Mouse (Mus musculus) macrophage (primary cell): Measurements from ENCODE around the gene Rsrp1. TPM values are rescaled to one million over a fixed set of nuclear protein-coding genes. Genes with fewer than 3 reads are reported as not detected.

ENCODE experiments used
- H3K27ac ChIP-seq: fragments of 350-480 bp; formaldehyde crosslinking; 2 replicates; pipeline ENCODE4 v1.9.0; 2021
- H3K36me3 ChIP-seq: fragments of 350-480 bp; formaldehyde crosslinking; 2 replicates; pipeline ENCODE4 v1.9.0; 2021; ENCODE audit errors: inconsistent target
- H3K4me3 ChIP-seq: fragments of 350-480 bp; formaldehyde crosslinking; 2 replicates; pipeline ENCODE4 v1.9.0; 2021; ENCODE audit errors: inconsistent target
- H3K79me2 ChIP-seq: fragments of 350-480 bp; formaldehyde crosslinking; 2 replicates; pipeline ENCODE4 v1.9.0; 2021; ENCODE audit errors: inconsistent target
- WGBS: methylation state at CpG from one replicate; pipeline ENCODE4 v1.1.7; 2026; ENCODE audit warnings: inconsistent platforms; ENCODE audit not compliant: missing documents; 5-methylcytosine and 5-hydroxymethylcytosine counted together
- polyA plus RNA-seq: library from polyadenylated mRNA; stranded (reverse); fragments of 250-400 nt; gene quantifications from 3 replicates; pipeline ENCODE4 v1.2.4, GENCODE M21; 2018; ENCODE audit warnings: inconsistent platforms

Rsrp1 gene
- polyA plus RNA-seq, 1 experiment from 2014 or later, result 250 TPM

DNA sequence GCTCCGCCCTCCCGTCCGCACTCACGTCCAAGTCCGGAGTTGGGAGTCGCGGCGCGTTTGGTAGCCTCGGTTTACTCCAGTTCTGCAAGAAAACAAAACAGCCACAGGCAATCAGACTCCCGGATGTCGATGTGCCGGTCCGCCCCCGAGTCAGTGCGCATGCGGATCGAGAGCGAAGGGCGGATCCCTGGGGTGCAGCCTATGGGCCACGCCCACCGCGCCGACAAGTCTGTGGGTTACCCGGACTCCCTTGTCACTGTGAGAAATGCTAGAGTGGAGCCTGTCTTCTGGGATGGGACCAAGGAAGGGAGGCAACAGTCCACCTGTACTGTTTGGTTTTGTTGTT, 8.6 kb upstream of the Rsrp1 start, which contains the start of gene Tmem50a:
Gene Tmem50a, minus strand, starts transcription at position 161 of the 346 bp plus-strand sequence.
- Histone ChIP-seq H3K36me3 (peaks cover 14% of the 10 kb centered on the region), H3K79me2 (peaks cover 59% of the 10 kb centered on the region), H3K27ac (peak within 1 kb of the TSS; percentile 87), H3K4me3 (peak within 1 kb of the TSS; percentile 79)
- WGBS, result under 1% methylated on average over 22 of the region's 25 CpGs

DNA sequence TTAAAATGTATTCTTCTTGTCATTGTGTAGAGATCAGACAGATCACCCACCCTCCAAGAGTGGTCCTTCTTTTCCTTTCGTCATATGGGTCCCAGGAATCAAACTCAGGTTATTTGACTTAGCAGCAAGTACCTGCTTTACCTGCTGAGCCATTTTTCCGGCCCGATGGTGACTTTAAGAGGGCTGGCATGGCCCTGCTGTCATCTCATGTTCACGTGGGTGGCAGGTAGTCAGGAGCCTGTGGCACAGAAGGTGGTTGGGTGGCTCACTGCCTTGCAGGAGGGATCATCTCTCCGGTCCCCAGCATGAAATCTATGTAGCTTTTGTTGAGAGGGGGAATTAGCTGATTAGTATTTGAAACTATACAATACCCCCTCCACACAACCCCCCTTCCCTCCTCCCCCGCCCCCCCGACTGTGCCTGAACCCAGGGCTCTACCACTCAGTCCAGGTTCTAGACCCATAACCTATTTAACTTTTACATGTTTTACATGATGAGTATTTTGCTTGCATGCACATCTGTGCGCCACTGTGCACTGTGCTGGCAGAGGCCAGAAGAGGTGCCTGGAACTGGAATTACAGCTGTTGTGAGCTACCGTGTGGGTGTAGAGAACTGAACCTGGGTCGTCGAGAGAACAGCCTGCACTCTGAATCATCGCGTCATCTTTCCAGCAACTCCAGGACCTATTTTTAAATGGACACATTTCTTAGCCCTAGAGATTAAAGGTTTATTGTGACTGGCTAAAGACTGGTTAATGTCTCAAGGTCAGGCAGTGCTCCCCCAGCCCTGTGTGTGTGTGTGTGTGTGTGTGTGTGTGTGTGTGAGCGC, 8.0 kb upstream of the Rsrp1 start:
- Histone ChIP-seq H3K27ac (peak overlapping the region; percentile 87), H3K4me3 (no peak overlapping the region; the same call in 1 of the 2 replicates), H3K79me2 (peaks cover 53% of the 10 kb centered on the region), H3K36me3 (peaks cover 11% of the 10 kb centered on the region)
- WGBS, result 64% methylated on average over 12 of the region's 14 CpGs

DNA sequence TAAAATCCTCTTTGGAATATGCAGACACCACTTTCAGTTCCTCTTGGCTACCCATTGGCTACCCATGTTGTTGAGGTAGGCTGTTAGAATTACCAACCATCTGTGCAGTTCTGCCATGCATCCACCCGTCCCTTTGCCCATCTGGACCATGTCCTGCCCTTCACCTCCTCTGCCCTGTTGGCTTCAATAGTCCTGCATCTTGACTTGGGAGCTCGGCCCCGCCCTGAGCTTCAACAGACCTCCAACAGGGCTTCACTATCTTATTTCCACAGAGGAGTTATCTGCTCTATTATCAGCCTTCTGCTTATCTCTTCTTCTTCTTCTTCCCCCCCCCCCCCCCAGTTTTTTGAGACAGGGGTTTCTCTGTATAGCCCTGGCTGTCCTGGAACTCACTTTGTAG, 6.2 kb upstream of the Rsrp1 start:
- peaks cover 47% of the 10 kb centered on the region for H3K79me2 ChIP-seq
- no peak overlapping the region for H3K4me3 ChIP-seq
- 13% methylated on average over 3 of the region's 3 CpGs for WGBS
- H3K36me3 ChIP-seq, result peaks cover 1% of the 10 kb centered on the region; the same call in 1 of the 2 replicates
- peak overlapping the region; percentile 96 for H3K27ac ChIP-seq

DNA sequence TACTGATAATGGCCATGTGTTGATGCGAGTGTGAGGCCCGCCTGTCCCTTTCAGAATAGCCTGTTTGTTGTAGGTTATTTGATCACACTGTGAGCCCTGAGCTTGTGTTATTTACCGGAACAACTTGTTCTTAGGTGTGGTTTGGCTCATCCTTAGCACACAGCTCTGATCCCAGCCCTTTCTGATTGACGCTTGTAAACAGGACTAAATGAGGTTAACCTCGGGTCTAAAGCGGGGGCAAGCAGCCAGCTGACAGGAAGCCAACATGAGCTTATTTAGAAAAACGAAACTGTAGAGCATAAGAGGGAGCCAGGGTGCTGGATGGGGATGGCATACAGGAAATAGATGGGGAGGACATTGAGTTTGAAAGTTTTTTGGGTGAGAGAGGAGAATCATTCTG, 5.0 kb upstream of the Rsrp1 start:
- WGBS, result 14% methylated on average over 7 of the region's 7 CpGs
- Histone ChIP-seq H3K27ac (peak overlapping the region; percentile 96), H3K79me2 (peaks cover 38% of the 10 kb centered on the region), H3K36me3 (no peaks in the 10 kb centered on the region), H3K4me3 (no peak overlapping the region)

DNA sequence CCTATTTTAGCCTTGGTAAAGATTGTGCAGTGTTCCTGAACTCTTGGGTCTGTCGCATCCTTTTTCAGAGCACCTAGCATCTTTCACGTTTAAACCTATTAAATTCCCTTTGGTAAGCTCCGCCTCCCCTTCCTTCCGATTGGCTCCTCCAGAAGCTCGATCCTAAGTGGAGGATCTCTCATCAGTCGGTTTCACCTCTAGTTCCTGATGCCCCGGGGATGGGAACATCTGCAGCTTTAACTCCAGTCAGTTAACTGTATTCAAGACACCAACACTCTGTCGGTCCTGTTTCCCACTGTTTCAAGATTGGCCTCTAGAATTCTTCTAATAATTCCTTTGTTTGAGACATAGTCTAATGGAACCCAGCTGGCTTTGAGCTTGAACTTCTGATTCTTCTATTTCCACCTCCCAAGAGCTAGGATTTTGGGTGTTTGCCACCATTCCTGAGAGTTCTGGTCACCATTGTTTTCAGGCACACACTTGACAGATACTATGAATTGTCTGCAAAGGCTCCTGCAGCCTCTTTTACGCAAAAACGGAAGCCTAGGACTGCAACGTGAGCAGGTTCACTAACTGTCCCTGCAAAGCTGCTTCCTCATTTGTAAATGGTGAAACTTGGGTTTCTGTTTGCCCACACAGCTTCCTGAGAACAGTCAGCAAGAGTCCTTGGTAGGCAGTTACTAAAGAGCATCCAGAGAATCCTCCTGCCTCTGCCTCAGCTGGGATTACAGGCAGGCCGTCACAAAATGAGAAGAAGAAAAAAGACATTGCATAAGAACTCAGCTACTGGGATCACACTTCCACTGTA, 3.5 kb upstream of the Rsrp1 start:
- Histone ChIP-seq H3K27ac (peak overlapping the region; percentile 96), H3K79me2 (peaks cover 42% of the 10 kb centered on the region), H3K36me3 (peaks cover 3% of the 10 kb centered on the region; the same call in 1 of the 2 replicates), H3K4me3 (peak overlapping the region; percentile 3; the same call in 1 of the 2 replicates)
- 2% methylated on average over 12 of the region's 12 CpGs for WGBS

DNA sequence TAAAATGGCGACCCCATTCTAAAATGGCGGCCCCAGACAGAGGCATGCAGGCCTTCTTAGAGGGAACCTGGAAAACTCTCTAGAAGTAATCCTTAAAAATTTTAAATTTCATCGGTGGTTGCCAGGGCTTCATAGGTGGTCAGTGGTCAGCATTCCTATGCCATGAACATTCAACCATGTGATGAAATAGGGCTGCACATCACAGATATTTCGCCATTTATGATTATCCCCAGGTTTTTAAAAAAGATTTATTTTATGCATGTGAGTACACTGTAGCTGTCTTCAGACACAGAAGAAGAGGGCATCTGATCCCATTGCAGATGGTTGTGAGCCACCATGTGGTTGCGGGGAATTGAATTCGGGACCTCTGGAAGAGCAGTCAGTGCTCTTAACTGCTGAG, 2.8 kb upstream of the Rsrp1 start:
- no peak overlapping the region for H3K4me3 ChIP-seq
- peak overlapping the region; percentile 96 for H3K27ac ChIP-seq
- peaks cover 10% of the 10 kb centered on the region for H3K36me3 ChIP-seq
- H3K79me2 ChIP-seq, result peaks cover 43% of the 10 kb centered on the region
- 81% methylated on average over 6 of the region's 6 CpGs for WGBS

DNA sequence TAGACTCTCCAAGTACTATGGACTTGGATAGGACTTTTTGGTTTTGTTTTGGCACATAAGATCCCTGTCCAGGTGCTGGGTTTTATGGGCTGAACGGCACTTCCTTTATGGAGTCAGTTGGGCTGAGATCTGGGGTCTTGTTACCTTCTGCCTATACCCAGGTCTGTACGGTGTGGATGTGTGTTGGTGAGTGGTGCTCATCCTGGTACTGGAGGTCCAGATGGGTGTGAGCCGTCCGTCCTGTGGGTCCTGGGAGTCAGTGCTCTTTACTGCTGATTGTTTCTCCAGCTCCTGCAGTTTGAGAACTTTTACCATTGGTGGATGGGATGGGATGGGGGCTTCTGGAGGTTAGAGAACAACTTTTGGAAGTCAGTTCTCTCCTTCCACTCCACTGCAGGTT, 1.7 kb upstream of the Rsrp1 start:
- WGBS, result 93% methylated on average over 4 of the region's 4 CpGs
- Histone ChIP-seq H3K27ac (peak overlapping the region; percentile 96), H3K79me2 (peaks cover 45% of the 10 kb centered on the region), H3K4me3 (no peak overlapping the region), H3K36me3 (peaks cover 20% of the 10 kb centered on the region)

DNA sequence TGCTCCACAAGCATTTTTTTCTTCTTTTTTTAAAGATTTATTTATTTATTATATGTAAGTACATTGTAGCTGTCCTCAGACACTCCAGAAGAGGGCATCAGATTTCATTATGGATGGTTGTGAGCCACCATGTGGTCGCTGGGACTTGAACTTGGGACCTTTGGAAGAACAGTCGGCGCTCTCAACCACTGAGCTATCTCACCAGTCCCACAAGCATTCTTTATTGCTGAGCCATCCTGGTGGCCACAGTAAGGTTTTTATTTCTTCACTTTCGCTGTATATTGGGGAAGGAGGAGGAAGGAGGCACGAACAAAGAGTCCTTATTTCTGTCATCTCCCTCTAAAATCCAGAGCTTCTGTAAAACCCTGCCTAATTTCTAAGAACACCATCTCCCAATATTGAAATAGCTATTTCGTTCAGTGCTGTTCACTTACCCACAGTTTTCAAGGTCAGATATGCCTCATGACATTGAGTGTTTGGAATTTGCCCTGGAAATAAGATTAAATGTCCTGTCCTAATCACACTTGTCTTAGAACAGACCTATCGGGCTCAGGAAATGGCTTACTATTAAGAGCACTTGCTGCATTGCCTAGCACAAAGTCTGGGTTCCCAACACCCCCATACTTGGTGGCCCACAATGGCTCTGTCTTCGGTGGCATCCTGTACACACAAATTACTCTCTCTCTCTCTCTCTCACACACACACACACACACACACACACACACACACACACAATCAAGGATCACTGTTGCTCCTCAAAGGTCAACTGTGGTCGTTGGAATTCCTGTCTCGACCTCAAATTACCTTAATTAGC, 1.1 kb upstream of the Rsrp1 start:
- Histone ChIP-seq H3K27ac (peak overlapping the region; percentile 96), H3K36me3 (peaks cover 26% of the 10 kb centered on the region), H3K4me3 (peak overlapping the region; percentile 85), H3K79me2 (peaks cover 51% of the 10 kb centered on the region)
- 59% methylated on average over 10 of the region's 10 CpGs for WGBS

DNA sequence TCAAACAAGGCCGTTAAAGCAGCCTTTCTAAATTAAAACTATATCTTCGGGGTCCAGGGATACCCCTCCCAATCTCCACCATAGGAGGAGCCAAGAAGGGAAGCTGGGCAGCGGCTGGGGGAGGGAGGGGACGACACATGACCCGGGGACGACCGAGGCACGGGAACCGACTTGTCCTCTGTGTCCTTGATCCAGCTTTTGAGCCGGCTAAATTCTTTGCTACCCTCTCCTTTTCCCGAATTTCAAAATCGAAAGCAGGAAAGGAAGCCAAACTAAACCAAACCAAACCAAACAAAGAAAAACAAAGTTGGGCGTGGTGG, 507 bp upstream of the Rsrp1 start:
- under 1% methylated on average over 13 of the region's 13 CpGs for WGBS
- Histone ChIP-seq H3K79me2 (peaks cover 57% of the 10 kb centered on the region), H3K4me3 (peak overlapping the region; percentile 85), H3K27ac (peak overlapping the region; percentile 96), H3K36me3 (peaks cover 32% of the 10 kb centered on the region)

DNA sequence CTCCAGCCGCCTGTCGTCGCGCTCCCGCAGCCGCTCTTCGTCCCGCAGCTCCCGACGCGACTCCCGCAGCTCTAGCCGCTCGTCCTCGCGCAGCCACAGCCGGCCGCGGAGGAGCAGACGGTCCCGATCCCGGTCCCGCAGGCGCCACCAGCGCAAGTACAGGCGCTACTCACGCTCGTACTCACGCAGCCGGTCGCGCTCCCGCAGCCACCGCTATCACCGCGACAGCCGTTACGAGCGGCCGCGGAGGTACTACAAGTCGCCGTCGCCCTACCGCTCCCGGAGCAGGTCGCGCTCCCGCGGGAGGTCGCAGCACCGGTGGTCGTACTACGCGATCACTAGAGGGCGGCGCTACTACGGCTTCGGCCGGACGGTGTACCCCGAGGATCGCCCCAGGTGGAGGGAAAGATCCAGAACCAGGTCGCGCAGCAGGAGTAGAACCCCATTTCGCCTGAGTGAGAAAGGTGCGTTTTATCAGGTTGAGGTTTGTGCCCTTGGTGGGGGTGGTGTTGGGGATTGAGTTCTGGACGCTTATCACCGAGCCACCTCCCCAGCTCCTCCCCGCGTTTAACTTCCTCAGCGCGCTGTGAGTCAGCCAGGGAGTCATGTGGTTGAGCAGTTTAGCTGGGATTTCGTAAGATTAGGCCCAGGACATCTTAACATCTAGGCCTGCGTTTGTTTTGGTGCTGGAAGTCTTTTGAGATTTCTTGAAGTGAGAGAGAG, 788 bp downstream of the Rsrp1 start:
- peak overlapping the region; percentile 85 for H3K4me3 ChIP-seq
- peaks cover 57% of the 10 kb centered on the region for H3K79me2 ChIP-seq
- peak overlapping the region; percentile 96 for H3K27ac ChIP-seq
- peaks cover 33% of the 10 kb centered on the region for H3K36me3 ChIP-seq
- WGBS, result under 1% methylated on average over 60 of the region's 75 CpGs

DNA sequence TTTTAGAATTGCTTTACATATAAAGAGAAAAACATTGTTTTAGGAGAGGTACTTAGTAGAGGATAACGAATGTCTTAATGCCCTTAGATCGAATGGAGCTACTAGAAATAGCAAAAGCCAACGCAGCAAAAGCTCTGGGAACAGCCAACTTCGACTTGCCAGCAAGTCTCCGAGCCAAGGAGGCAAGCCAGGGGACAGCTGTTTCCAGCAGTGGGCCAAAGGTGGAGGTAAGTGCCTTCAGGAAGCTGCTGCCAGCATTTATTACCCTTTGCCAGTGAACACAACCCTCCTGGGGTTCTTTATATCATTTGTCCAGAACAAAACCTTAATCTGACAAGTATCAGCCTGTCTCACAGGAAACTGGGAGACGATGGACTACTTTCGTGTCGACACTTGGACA, 1.8 kb downstream of the Rsrp1 start:
- Histone ChIP-seq H3K4me3 (peak overlapping the region; percentile 85), H3K79me2 (peaks cover 57% of the 10 kb centered on the region), H3K27ac (peak overlapping the region; percentile 96), H3K36me3 (peaks cover 33% of the 10 kb centered on the region)
- 13% methylated on average over 8 of the region's 8 CpGs for WGBS

DNA sequence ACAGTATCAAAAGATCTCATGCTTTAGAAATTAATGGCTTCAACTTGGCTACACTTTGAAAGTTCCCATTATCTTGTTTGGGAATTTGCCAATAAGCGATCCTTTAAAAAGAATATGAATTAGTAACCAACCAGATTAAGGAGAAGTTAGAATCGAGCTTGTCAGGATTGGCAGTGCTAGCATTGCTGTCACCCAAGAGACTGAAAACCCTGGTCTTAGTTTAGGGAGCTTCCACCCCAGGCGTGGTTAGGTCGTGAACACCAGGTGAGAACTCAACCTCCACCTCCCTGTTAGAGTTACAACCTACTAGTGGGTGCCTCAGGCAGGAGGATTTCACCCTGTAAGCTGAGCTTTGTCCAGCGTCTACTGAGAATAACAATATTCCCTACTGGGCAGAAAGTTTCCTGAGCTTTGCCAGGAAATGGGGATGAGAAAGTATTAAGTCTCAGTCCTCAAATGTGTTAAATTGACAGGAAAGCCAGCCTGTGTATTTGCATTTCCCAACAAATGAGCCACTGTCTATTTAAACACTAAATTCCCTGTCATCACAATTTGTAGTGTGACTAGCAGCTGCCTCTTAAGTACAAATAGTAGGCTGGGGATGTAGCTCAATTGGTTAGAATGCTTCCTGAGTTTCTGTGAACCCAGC, 4.5 kb downstream of the Rsrp1 start:
- H3K27ac ChIP-seq, result no peak overlapping the region
- H3K36me3 ChIP-seq, result peaks cover 42% of the 10 kb centered on the region
- peaks cover 62% of the 10 kb centered on the region for H3K79me2 ChIP-seq
- H3K4me3 ChIP-seq, result no peak overlapping the region
- 76% methylated on average over 5 of the region's 5 CpGs for WGBS

DNA sequence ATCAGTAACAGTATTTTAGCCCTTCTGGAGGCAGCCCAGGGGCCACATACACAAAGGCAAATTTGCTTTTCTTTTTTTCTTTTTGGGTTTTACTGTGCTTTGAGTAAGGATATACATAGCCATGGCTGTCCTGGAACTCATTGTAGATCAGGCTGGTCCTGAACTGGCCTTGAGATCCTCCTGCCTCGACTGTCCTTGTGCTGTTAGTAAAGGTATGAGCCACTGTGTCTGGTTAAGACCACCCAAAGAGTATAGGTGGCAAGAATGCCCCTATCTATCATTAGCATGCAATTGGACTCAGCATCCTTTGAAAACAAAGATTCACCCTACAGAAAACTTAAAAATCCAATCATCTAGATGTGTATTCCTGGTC, 5.1 kb downstream of the Rsrp1 start:
- Histone ChIP-seq H3K36me3 (peaks cover 47% of the 10 kb centered on the region), H3K4me3 (no peak overlapping the region), H3K79me2 (peaks cover 67% of the 10 kb centered on the region), H3K27ac (no peak overlapping the region)
- 67% methylated on average over 1 of the region's 1 CpGs for WGBS
